Mouse (Mus musculus): ENCODE measurements around the gene Wdfy2. TPM values are rescaled to one million over a fixed set of nuclear protein-coding genes. Genes with fewer than 3 reads are reported as not detected.
A peak's percentile ranks its signal among the peaks of the same experiment; 100 is the strongest.

Wdfy2 gene
- total and polyA plus RNA-seq, 3 experiments: 2.7 to 4.1 TPM; not detected in 1

GRCm38 (mm10) chr14:62878634-62879430 is 41.4 kb downstream of the Wdfy2 start:
- TF ChIP-seq MXI1 (IDR thresholded peaks at IDR 0.05; ENCODE audit: low read depth, low read length): no peak
- H3K9me3 ChIP-seq (replicated peaks; ENCODE audit: insufficient read depth, low read length): no peaks in the 10 kb centered on the region
- peaks cover 0 to 33% of the 10 kb centered on the region in 2 experiments; a peak in 2 of 4 replicates for H3K36me3 ChIP-seq (ENCODE audit: control insufficient read depth in 1 of 2, insufficient read depth in 2 of 2, low read length in 2 of 2)
- H3K79me2 ChIP-seq (ENCODE audit: control insufficient read depth, insufficient read depth, low read length, poor library complexity): no peaks in the 10 kb centered on the region
- 0 out of 4 replicates have a peak overlapping the region, but pooled peaks of 1 of the 2 experiments have one; percentile 4 for H3K4me3 ChIP-seq (ENCODE audit: control insufficient read depth in 1 of 2, insufficient read depth in 1 of 2, low read depth in 2 of 2, low read length in 2 of 2)
- H3K4me1 ChIP-seq (ENCODE audit: control insufficient read depth in 1 of 2, insufficient read depth in 2 of 2, low read length in 2 of 2): peaks cover 14 to 25% of the 10 kb centered on the region in 2 experiments
- peak overlapping the region; percentile 30 for H3K9ac ChIP-seq (ENCODE audit: control insufficient read depth, low read depth, low read length, poor library complexity, severe bottlenecking)
- peak overlapping the region; percentile 16 for H3K27ac ChIP-seq (ENCODE audit: control insufficient read depth, low read depth, low read length)
- peak; percentile 36 for DNase-seq (ENCODE audit: low read depth, low spot score)
- no peaks in the 10 kb centered on the region for H3K27me3 ChIP-seq (ENCODE audit: control insufficient read depth in 1 of 2, insufficient read depth in 2 of 2, low read length in 2 of 2)

GRCm38 (mm10) chr14:62879497-62879896 is 42.0 kb downstream of the Wdfy2 start:
- Histone ChIP-seq H3K4me1 (ENCODE audit: control insufficient read depth in 1 of 2, insufficient read depth in 2 of 2, low read length in 2 of 2) (peaks cover 14 to 25% of the 10 kb centered on the region in 2 experiments), H3K27ac (ENCODE audit: control insufficient read depth, low read depth, low read length) (peak overlapping the region; percentile 5; the same call in 1 of the 2 replicates), H3K79me2 (ENCODE audit: control insufficient read depth, insufficient read depth, low read length, poor library complexity) (no peaks in the 10 kb centered on the region), H3K9me3 (replicated peaks; ENCODE audit: insufficient read depth, low read length) (no peaks in the 10 kb centered on the region), H3K9ac (ENCODE audit: control insufficient read depth, low read depth, low read length, poor library complexity, severe bottlenecking) (no peak overlapping the region), H3K4me3 (ENCODE audit: control insufficient read depth in 1 of 2, insufficient read depth in 1 of 2, low read depth in 2 of 2, low read length in 2 of 2) (no peak overlapping the region), H3K27me3 (ENCODE audit: control insufficient read depth in 1 of 2, insufficient read depth in 2 of 2, low read length in 2 of 2) (no peaks in the 10 kb centered on the region), H3K36me3 (ENCODE audit: control insufficient read depth in 1 of 2, insufficient read depth in 2 of 2, low read length in 2 of 2) (peaks cover 0 to 33% of the 10 kb centered on the region in 2 experiments; a peak in 2 of 4 replicates)
- peak; percentile 83 for DNase-seq (ENCODE audit: low read depth, low spot score)
- TF ChIP-seq E2F4 (IDR thresholded peaks at IDR 0.05; ENCODE audit: borderline replicate concordance, low read depth, low read length) (no peak), ELF1 (IDR thresholded peaks at IDR 0.05; ENCODE audit: low read depth, low read length) (no peak), CHD1 (IDR thresholded peaks at IDR 0.05; ENCODE audit: low read depth, low read length) (no peak), USF2 (IDR thresholded peaks at IDR 0.05; ENCODE audit: borderline replicate concordance in 1 of 2, insufficient read depth in 1 of 2, low read depth in 1 of 2, low read length in 2 of 2) (no peak), RAD21 (IDR thresholded peaks at IDR 0.05; ENCODE audit: low read depth, low read length) (peak; percentile 22), EP300 (IDR thresholded peaks at IDR 0.05; ENCODE audit: low read depth in 1 of 2, low read length in 2 of 2) (no peak), TAL1 (IDR thresholded peaks at IDR 0.05; ENCODE audit: low read length) (no peak), CTCF (IDR thresholded peaks at IDR 0.05 in 2 of 3, conservative IDR thresholded peaks at IDR 0.05 in 1 of 3; ENCODE audit: control insufficient read depth in 1 of 3, insufficient read depth in 1 of 3, low read depth in 2 of 3, low read length in 3 of 3, poor library complexity in 1 of 3, severe bottlenecking in 1 of 3) (peak in 2 of 3 experiments; percentile 46 to 61; a peak in 4 of 6 replicates), GATA1 (IDR thresholded peaks at IDR 0.05; ENCODE audit: low read depth, low read length) (no peak), ZMIZ1 (IDR thresholded peaks at IDR 0.05; ENCODE audit: low read depth, low read length) (no peak), SIN3A (IDR thresholded peaks at IDR 0.05; ENCODE audit: low read length) (peak; percentile 46; the same call in 1 of the 2 replicates), TCF12 (IDR thresholded peaks at IDR 0.05; ENCODE audit: low read depth, low read length) (no peak), MXI1 (IDR thresholded peaks at IDR 0.05; ENCODE audit: low read depth, low read length) (peak; percentile 36; the same call in 1 of the 2 replicates), UBTF (IDR thresholded peaks at IDR 0.05; ENCODE audit: borderline replicate concordance, insufficient read depth, low read depth, low read length) (no peak), POLR2AphosphoS5 (IDR thresholded peaks at IDR 0.05; ENCODE audit: borderline replicate concordance, low read depth, low read length) (no peak), MYB (IDR thresholded peaks at IDR 0.05; ENCODE audit: low read depth, low read length) (no peak), POLR2AphosphoS2 (IDR thresholded peaks at IDR 0.05; ENCODE audit: low read length) (no peak), ZNF384 (IDR thresholded peaks at IDR 0.05; ENCODE audit: low read depth, low read length) (no peak), RCOR1 (IDR thresholded peaks at IDR 0.05; ENCODE audit: low read depth, low read length) (no peak), MAX (IDR thresholded peaks at IDR 0.05; ENCODE audit: low read length) (no peak), GABPA (IDR thresholded peaks at IDR 0.05; ENCODE audit: low read depth, low read length) (no peak), MEF2A (IDR thresholded peaks at IDR 0.05; ENCODE audit: extremely low read depth, insufficient replicate concordance, low read depth, low read length, poor library complexity, severe bottlenecking) (no peak), HCFC1 (IDR thresholded peaks at IDR 0.05; ENCODE audit: low read depth, low read length) (no peak), NRF1 (IDR thresholded peaks at IDR 0.05; ENCODE audit: insufficient read depth, low read depth, low read length, poor library complexity, severe bottlenecking) (no peak), CHD2 (IDR thresholded peaks at IDR 0.05; ENCODE audit: low read length) (no peak), BHLHE40 (IDR thresholded peaks at IDR 0.05; ENCODE audit: borderline replicate concordance, low read depth, low read length) (no peak), POLR2A (IDR thresholded peaks at IDR 0.05; ENCODE audit: control insufficient read depth in 1 of 2, insufficient read depth in 1 of 2, low read depth in 1 of 2, low read length in 2 of 2, poor library complexity in 1 of 2) (no peak), MAFK (IDR thresholded peaks at IDR 0.05; ENCODE audit: borderline replicate concordance, low read depth, low read length) (no peak), NELFE (IDR thresholded peaks at IDR 0.05; ENCODE audit: low read depth, low read length) (no peak)

Measured in MEL (cell line).